Mouse (Mus musculus): ENCODE measurements around the gene Dhx9.
"Not testable (repeated sequence)": the region's sequence is repeated elsewhere in the genome, so short reads cannot be mapped to it uniquely, and the experiment has no call there.

The Dhx9 gene

GRCm38 (mm10) chr1:153424271-153424670 lies 63.2 kb downstream of the Dhx9 start:
- DNase-seq (ENCODE audit: low read depth, low spot score), result peak; percentile 64

GRCm38 (mm10) chr1:153417805-153418204 lies 69.7 kb downstream of the Dhx9 start:
- DNase-seq (ENCODE audit: low read depth, low spot score), result peak; percentile 27

GRCm38 (mm10) chr1:153416271-153416832 lies 71.1 kb downstream of the Dhx9 start:
- not testable (repeated sequence) for DNase-seq (ENCODE audit: low read depth, low spot score)

- not testable (repeated sequence) for DNase-seq (ENCODE audit: low read depth, low spot score)
These were observed 71.7 kb downstream of the Dhx9 start for GRCm38 (mm10) chr1:153415742-153416141.

GRCm38 (mm10) chr1:153414962-153415361 lies 72.5 kb downstream of the Dhx9 start:
- no peak for DNase-seq (ENCODE audit: low read depth, low spot score)

GRCm38 (mm10) chr1:153414114-153414723 lies 73.2 kb downstream of the Dhx9 start:
- DNase-seq (ENCODE audit: low read depth, low spot score), result peak; percentile 68

GRCm38 (mm10) chr1:153413397-153414020 lies 74.0 kb downstream of the Dhx9 start:
- not testable (repeated sequence) for DNase-seq (ENCODE audit: low read depth, low spot score)

GRCm38 (mm10) chr1:153412663-153413396 lies 74.6 kb downstream of the Dhx9 start:
- not testable (repeated sequence) for DNase-seq (ENCODE audit: low read depth, low spot score)

GRCm38 (mm10) chr1:153411723-153412122 lies 75.7 kb downstream of the Dhx9 start:
- no peak for DNase-seq (ENCODE audit: low read depth, low spot score)

GRCm38 (mm10) chr1:153410915-153411314 lies 76.5 kb downstream of the Dhx9 start:
- not testable (repeated sequence) for DNase-seq (ENCODE audit: low read depth, low spot score)

GRCm38 (mm10) chr1:153408296-153408695 lies 79.2 kb downstream of the Dhx9 start:
- DNase-seq (ENCODE audit: low read depth, low spot score), result not testable (repeated sequence)

GRCm38 (mm10) chr1:153407641-153408040 lies 79.8 kb downstream of the Dhx9 start:
- not testable (repeated sequence) for DNase-seq (ENCODE audit: low read depth, low spot score)

Measured in brain, adult 2 months (tissue).